Mouse (Mus musculus) G1E (cell line): ENCODE results near the gene Acad12. TPM values are rescaled to one million over a fixed set of nuclear protein-coding genes. Genes with fewer than 3 reads are reported as not detected.
"Not testable (repeated sequence)": the region's sequence is repeated elsewhere in the genome, so short reads cannot be mapped to it uniquely, and the experiment has no call there.

ENCODE experiments used
- ATAC-seq: 2 replicates; pipeline ENCODE4 v1.8.0; 2016; ENCODE audit warnings: mild to moderate bottlenecking; ENCODE audit not compliant: insufficient number of reproducible peaks, poor library complexity, low FRiP score, severe bottlenecking; ENCODE audit errors: extremely low read depth
- DNase-seq: peaks from one replicate; pipeline ENCODE4 v3.0.0; 2012; ENCODE audit warnings: low spot score
- H3K27me3 ChIP-seq: 2 replicates; pipeline ENCODE4 v1.6.1; 2012; ENCODE audit warnings: mild to moderate bottlenecking, low read length, inconsistent platforms; ENCODE audit not compliant: insufficient read depth
- H3K36me3 ChIP-seq: replicated peaks from 2 replicates; pipeline ENCODE3; 2012; ENCODE audit warnings: mild to moderate bottlenecking, inconsistent platforms
- H3K4me1 ChIP-seq: 2 replicates; pipeline ENCODE4 v1.6.1; 2012; ENCODE audit warnings: low read depth, low read length, inconsistent platforms, mixed read lengths; ENCODE audit not compliant: insufficient read depth
- H3K4me3 ChIP-seq: 2 replicates; pipeline ENCODE4 v1.5.1; 2012; ENCODE audit warnings: low read depth, mild to moderate bottlenecking, inconsistent platforms, low read length, moderate library complexity, mixed read lengths
- H3K9me3 ChIP-seq: replicated peaks from 2 replicates; pipeline ENCODE4 v1.6.1; 2012; ENCODE audit warnings: inconsistent platforms
- CTCF ChIP-seq: IDR thresholded peaks from 2 replicates; pipeline ENCODE4 v1.5.1; 2012; ENCODE audit warnings: low read depth, low read length, inconsistent platforms, mixed read lengths
- GATA1 ChIP-seq: IDR thresholded peaks from 2 replicates; pipeline ENCODE4 v1.6.1; 2012; ENCODE audit warnings: borderline replicate concordance, low read length, inconsistent platforms, mixed read lengths
- GATA2 ChIP-seq: IDR thresholded peaks from 2 replicates; pipeline ENCODE4 v1.6.1; 2012; ENCODE audit warnings: low read depth, low read length, inconsistent platforms, borderline replicate concordance
- POLR2AphosphoS5 ChIP-seq: IDR thresholded peaks from 2 replicates; pipeline ENCODE4 v1.6.1; 2012; ENCODE audit warnings: low read depth, low read length, inconsistent platforms; ENCODE audit not compliant: insufficient replicate concordance
- TAL1 ChIP-seq: conservative IDR thresholded peaks from 2 replicates; pipeline ENCODE4 v1.6.1; 2012; ENCODE audit warnings: low read depth, low read length, inconsistent platforms, mixed read lengths
- polyA plus RNA-seq: library from polyadenylated mRNA; stranded (reverse); fragments of >175 nt; gene quantifications from 2 replicates; pipeline ENCODE4 v1.2.3, GENCODE M21; 2012
- total RNA-seq, 2 experiments: library from RNA; stranded (forward) in 1 of 2; stranded (reverse) in 1 of 2; fragments of 200-1000 nt in 1 of 2; fragments of >200 nt in 1 of 2; fragmentation: Nextera tagmentation in 1 of 2; gene quantifications; 2 replicates each; pipeline ENCODE4 v1.2.3; 2014 to 2017

Gene Acad12
- total and polyA plus RNA-seq, 3 experiments: 1.2 to 4.9 (median 4.3) TPM

GRCm38 (mm10) chr5:121660897-121661254 is 42.1 kb upstream of the Acad12 start:
- peak; percentile 40 for DNase-seq
- peak; percentile 1; the same call in 1 of the 2 replicates for ATAC-seq
- Histone ChIP-seq H3K9me3 (no peaks in the 10 kb centered on the region), H3K4me3 (peak overlapping the region; percentile 97), H3K4me1 (peaks cover 31% of the 10 kb centered on the region), H3K27me3 (no peaks in the 10 kb centered on the region), H3K36me3 (peaks cover 40% of the 10 kb centered on the region)
- no peak for TF ChIP-seq GATA1
- TF ChIP-seq CTCF: no peak
- TF ChIP-seq GATA2: no peak
- TF ChIP-seq POLR2AphosphoS5: no peak
- TF ChIP-seq TAL1: no peak

- Histone ChIP-seq H3K27me3 (no peaks in the 10 kb centered on the region), H3K4me1 (peaks cover 31% of the 10 kb centered on the region), H3K4me3 (peak within 1 kb of the TSS; percentile 97), H3K9me3 (no peaks in the 10 kb centered on the region), H3K36me3 (peaks cover 39% of the 10 kb centered on the region)
- TF ChIP-seq GATA2 (no peak), GATA1 (no peak), CTCF (no peak), POLR2AphosphoS5 (no peak), TAL1 (no peak)
- ATAC-seq (peak; percentile 60), DNase-seq (peak; percentile 92)
These were observed 41.5 kb upstream of the Acad12 start, which contains the start of the genes Acad10 and Brap for GRCm38 (mm10) chr5:121660059-121660896. Gene Acad10, minus strand, starts transcription at chr5:121660514. Gene Brap, plus strand, starts transcription at chr5:121660563.

- H3K9me3 ChIP-seq, H3K27me3 ChIP-seq, H3K4me3 ChIP-seq, ATAC-seq, DNase-seq: not testable (repeated sequence)
- Histone ChIP-seq H3K36me3 (peaks cover 28% of the 10 kb centered on the region), H3K4me1 (peaks cover 31% of the 10 kb centered on the region)
These were observed 38.9 kb upstream of the Acad12 start for GRCm38 (mm10) chr5:121657656-121658055.

GRCm38 (mm10) chr5:121656866-121657265 is 38.1 kb upstream of the Acad12 start:
- not testable (repeated sequence) for DNase-seq, ATAC-seq, H3K9me3 ChIP-seq, H3K27me3 ChIP-seq, H3K4me3 ChIP-seq
- Histone ChIP-seq H3K4me1 (peaks cover 28% of the 10 kb centered on the region), H3K36me3 (peaks cover 25% of the 10 kb centered on the region)

- Histone ChIP-seq H3K9me3 (no peaks in the 10 kb centered on the region), H3K36me3 (peaks cover 31% of the 10 kb centered on the region), H3K4me1 (peaks cover 8% of the 10 kb centered on the region), H3K27me3 (no peaks in the 10 kb centered on the region), H3K4me3 (no peak overlapping the region)
- ATAC-seq: no peak
- no peak for DNase-seq
- TF ChIP-seq TAL1: no peak
- TF ChIP-seq GATA2: no peak
- TF ChIP-seq CTCF: no peak
- TF ChIP-seq GATA1: no peak
- no peak for TF ChIP-seq POLR2AphosphoS5
These were observed 35.8 kb upstream of the Acad12 start for GRCm38 (mm10) chr5:121654526-121654925.

GRCm38 (mm10) chr5:121649134-121649533 is 30.4 kb upstream of the Acad12 start:
- H3K27me3 ChIP-seq: no peaks in the 10 kb centered on the region
- TF ChIP-seq CTCF (no peak), GATA2 (no peak), TAL1 (no peak), GATA1 (no peak), POLR2AphosphoS5 (no peak)
- no peaks in the 10 kb centered on the region for H3K4me1 ChIP-seq
- H3K36me3 ChIP-seq: peaks cover 66% of the 10 kb centered on the region
- no peak overlapping the region for H3K4me3 ChIP-seq
- no peaks in the 10 kb centered on the region for H3K9me3 ChIP-seq
- no peak for DNase-seq
- ATAC-seq: no peak

GRCm38 (mm10) chr5:121639601-121640000 is 20.9 kb upstream of the Acad12 start:
- no peak for TF ChIP-seq GATA2
- no peak for TF ChIP-seq GATA1
- no peak for TF ChIP-seq POLR2AphosphoS5
- Histone ChIP-seq H3K27me3 (no peaks in the 10 kb centered on the region), H3K9me3 (no peaks in the 10 kb centered on the region), H3K36me3 (peaks cover 41% of the 10 kb centered on the region), H3K4me1 (no peaks in the 10 kb centered on the region), H3K4me3 (no peak overlapping the region)
- DNase-seq: no peak
- no peak for ATAC-seq
